Mouse (Mus musculus) left cerebral cortex, adult 8-10 months (tissue): ENCODE measurements around the gene Samd1. TPM values are rescaled to one million over a fixed set of nuclear protein-coding genes. Genes with fewer than 3 reads are reported as not detected.

ENCODE experiments used
- DNase-seq, 2 experiments: peaks; one replicate each; pipeline ENCODE4 v3.0.0; 2022; ENCODE audit warnings: low spot score in 2 of 2
- microRNA-seq, 2 experiments: library from miRNA; unstranded; fragments of <30 nt; microRNA quantifications; one replicate each; pipeline ENCODE4 v1.2.0; 2022
- total RNA-seq, 4 experiments: library from RNA; stranded (reverse); gene quantifications; 2 replicates each; pipeline ENCODE4 v1.2.4; 2022

Samd1 gene
- total RNA-seq, 4 experiments from 2014 or later, result 43.5 to 53.7 (median 46.3) TPM

- no peak for DNase-seq
Observed at GRCm38 (mm10) chr8:84046505-84046904, 49.0 kb downstream of the Samd1 start.

- DNase-seq, result no peak
Observed at GRCm38 (mm10) chr8:84048171-84048570, 50.7 kb downstream of the Samd1 start.

Small RNA genes within 50 kb of the gene (microRNA-seq; reads per million reads assigned to microRNA genes)
- gene Mir1199, result 0 to 3.4 reads per million in 2 experiments
- gene Mir8111, result 5.3 to 12.6 reads per million in 2 experiments

Other genes starting within 250 kb of the Samd1 start
- gene Adgrl1, start 97.6 kb upstream of the Samd1 start, total RNA-seq, result 100 to 1,000 TPM; 330 to 370 (median 359) TPM
- under 1 TPM; 0.26 to 0.76 (median 0.34) TPM for gene Gm10644, start 42.5 kb upstream of the Samd1 start, total RNA-seq
- 1 to 10 TPM in 3 of 4 experiments, under 1 TPM in 1; 0.83 to 1.1 (median 1.0) TPM for gene Asf1b, start 42.2 kb upstream of the Samd1 start, total RNA-seq
- 100 to 1,000 TPM; 247 to 270 (median 264) TPM for gene Prkaca, start 24.7 kb upstream of the Samd1 start, total RNA-seq
- gene 1700067K01Rik, start 3.8 kb downstream of the Samd1 start, total RNA-seq, result under 1 TPM; 0.34 to 0.77 (median 0.48) TPM
- gene 2210011C24Rik, start 14.5 kb downstream of the Samd1 start, total RNA-seq, result 1 to 10 TPM in 3 of 4 experiments, under 1 TPM in 1; 0.37 to 2.6 (median 1.5) TPM
- gene Palm3, start 23.8 kb downstream of the Samd1 start, total RNA-seq, result 1 to 10 TPM; 1.5 to 4.5 (median 2.3) TPM
- gene Il27ra, start 44.9 kb downstream of the Samd1 start, total RNA-seq, result under 1 TPM; 0.36 to 0.57 (median 0.47) TPM
- not detected for gene Rln3, start 47.3 kb downstream of the Samd1 start, total RNA-seq
- gene Gm10643, start 67.5 kb downstream of the Samd1 start, total RNA-seq, result 1 to 10 TPM; 4.1 to 4.6 (median 4.5) TPM
- gene Rfx1, start 69.2 kb downstream of the Samd1 start, total RNA-seq, result 10 to 100 TPM; 19.5 to 26.3 (median 24.3) TPM
- gene Dcaf15, start 107.1 kb downstream of the Samd1 start, total RNA-seq, result 10 to 100 TPM; 17.0 to 19.8 (median 18.5) TPM
- gene Podnl1, start 128.3 kb downstream of the Samd1 start, total RNA-seq, result not detected
- 10 to 100 TPM; 44.3 to 52.9 (median 47.4) TPM for gene Cc2d1a, start 150.3 kb downstream of the Samd1 start, total RNA-seq
- 1 to 10 TPM; 2.8 to 3.2 (median 3.1) TPM for gene 4930432K21Rik, start 150.4 kb downstream of the Samd1 start, total RNA-seq
- 1 to 10 TPM; 2.8 to 3.8 (median 3.2) TPM for gene Nanos3, start 187.5 kb downstream of the Samd1 start, total RNA-seq
- 10 to 100 TPM; 12.9 to 13.8 (median 13.3) TPM for gene Zswim4, start 239.4 kb downstream of the Samd1 start, total RNA-seq